ENCODE assay signal across 9 mouse cellular contexts in the genomic region with DNA sequence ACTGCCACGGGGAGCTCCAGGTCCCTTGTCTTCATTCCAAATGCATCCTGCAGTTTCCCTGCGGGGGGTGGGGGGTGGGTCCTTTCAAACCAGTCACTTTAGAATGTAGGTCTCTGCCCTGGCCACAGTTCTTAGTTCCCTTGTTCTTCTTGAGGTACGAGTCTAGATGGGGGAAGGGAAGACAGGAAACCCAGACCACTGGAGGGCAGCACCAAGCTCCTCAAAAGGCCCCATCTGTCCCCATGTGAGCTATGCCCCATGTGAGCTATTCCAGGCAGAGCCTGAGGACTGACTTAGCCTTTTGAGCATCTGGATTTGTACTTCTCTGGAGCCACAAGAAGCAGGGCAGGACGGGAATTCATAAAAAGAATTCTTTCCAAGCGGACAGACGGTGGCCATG. TPM values are rescaled to one million over a fixed set of nuclear protein-coding genes. Genes with fewer than 3 reads are reported as not detected.
DNase-seq lines count a peak whose midpoint lies in the region; ATAC-seq and TF ChIP-seq lines count a peak whose summit lies in the region.
"Had no signal": no experiment of that assay in that cellular context is flagged by ENCODE, and none has a peak within 500 bp of the region (broad histone marks: within the 10 kb centered on the region; RNA-seq: fewer than 3 reads in every experiment).

No protein-coding gene starts in this region.

- H3K4me1 ChIP-seq in embryonic facial prominence, embryonic 11.5 days (ENCODE audit: control insufficient read depth, insufficient read depth, low read length): no peaks in the 10 kb centered on the region
- peaks cover 24% of the 10 kb centered on the region for H3K4me1 ChIP-seq in embryonic facial prominence, embryonic 10.5 days

- H3K27me3 ChIP-seq in embryonic facial prominence, embryonic 11.5 days (ENCODE audit: control insufficient read depth, insufficient read depth, low read length): peaks cover 19% of the 10 kb centered on the region
- H3K27me3 ChIP-seq in embryonic facial prominence, embryonic 10.5 days (replicated peaks; ENCODE audit: low read depth, poor library complexity, severe bottlenecking): peaks cover 43% of the 10 kb centered on the region

- no peaks in the 10 kb centered on the region for H3K36me3 ChIP-seq in embryonic facial prominence, embryonic 11.5 days (replicated peaks; ENCODE audit: control insufficient read depth, insufficient read depth, low read depth, low read length)
- H3K36me3 ChIP-seq in embryonic facial prominence, embryonic 10.5 days (replicated peaks): no peaks in the 10 kb centered on the region
- H3K36me3 ChIP-seq: midbrain, embryonic 10.5 days had no signal

- peak; percentile 12 for DNase-seq in embryonic facial prominence, embryonic 11.5 days (ENCODE audit: low spot score)
- no peak for DNase-seq in embryonic facial prominence, embryonic 10.5 days (ENCODE audit: low spot score)
- DNase-seq in left cerebral cortex, adult 2 months (ENCODE audit: extremely low spot score in 1 of 2, low spot score in 2 of 2): no peak
- DNase-seq in left cerebral cortex, postnatal 25 days (ENCODE audit: low spot score in 2 of 2): no peak
- peak; percentile 38 for DNase-seq in A20 (ENCODE audit: low read depth, low spot score)
- no peak for DNase-seq in brain, embryonic 14.5 days (ENCODE audit: low read depth)

- H3K4me2 ChIP-seq in embryonic facial prominence, embryonic 11.5 days (ENCODE audit: low read depth, low read length): no peak overlapping the region

- H3K4me3 ChIP-seq in embryonic facial prominence, embryonic 11.5 days (ENCODE audit: low read depth, low read length): no peak overlapping the region
- H3K4me3 ChIP-seq in embryonic facial prominence, embryonic 10.5 days: no peak overlapping the region
- no peak overlapping the region for H3K4me3 ChIP-seq in left cerebral cortex, adult 2 months
- H3K4me3 ChIP-seq: midbrain, embryonic 10.5 days had no signal

- no peak for ATAC-seq in embryonic facial prominence, embryonic 11.5 days (replicated peaks; ENCODE audit: insufficient number of reproducible peaks, low FRiP score, low TSS enrichment, low read depth)
- ATAC-seq in granulocyte monocyte progenitor cell, adult 5-6 weeks (replicated peaks; ENCODE audit: poor library complexity, severe bottlenecking): no peak
- ATAC-seq in megakaryocyte-erythroid progenitor cell, adult 5-6 weeks (replicated peaks; ENCODE audit: low FRiP score, low TSS enrichment, poor library complexity, severe bottlenecking): no peak

- H3K27ac ChIP-seq in embryonic facial prominence, embryonic 11.5 days (replicated peaks; ENCODE audit: low read depth, low read length): no peak overlapping the region
- no peak overlapping the region for H3K27ac ChIP-seq in embryonic facial prominence, embryonic 10.5 days (replicated peaks)
- no peak overlapping the region for H3K27ac ChIP-seq in left cerebral cortex, adult 2 months
- H3K27ac ChIP-seq: midbrain, embryonic 10.5 days had no signal

- intact Hi-C loops in left cerebral cortex, adult 2 months (cut with DNase I): loop anchor here (10.0 kb wide), 1 partner anchor 402 kb away; no protein-coding TSS in a partner anchor
- intact Hi-C loops in left cerebral cortex, postnatal 25 days (cut with DNase I): loop anchor here (5.0 kb wide), 1 partner anchor 415 kb away; no protein-coding TSS in a partner anchor

- 19% methylated on average over 6 of the region's 6 CpGs for WGBS in embryonic facial prominence, embryonic 11.5 days
- 21% methylated on average over 6 of the region's 6 CpGs for WGBS in embryonic facial prominence, embryonic 10.5 days

- no peak overlapping the region for H3K9ac ChIP-seq in embryonic facial prominence, embryonic 11.5 days (replicated peaks; ENCODE audit: low read length)

- peak; percentile 35 for TF ChIP-seq CTCF in left cerebral cortex, adult 2 months (IDR thresholded peaks at IDR 0.05)
- TF ChIP-seq CTCF in brain, embryonic 14.5 days (IDR thresholded peaks at IDR 0.05; ENCODE audit: borderline replicate concordance, extremely low read depth, insufficient read depth, insufficient read length): peak; percentile 19; the same call in 1 of the 2 replicates

- no peaks in the 10 kb centered on the region for H3K9me3 ChIP-seq in embryonic facial prominence, embryonic 11.5 days (replicated peaks; ENCODE audit: control insufficient read depth, low read length)
- no peaks in the 10 kb centered on the region for H3K9me3 ChIP-seq in embryonic facial prominence, embryonic 10.5 days
- H3K9me3 ChIP-seq: midbrain, embryonic 10.5 days had no signal

- TF ChIP-seq POLR2A in brain, embryonic 14.5 days (IDR thresholded peaks at IDR 0.05; ENCODE audit: borderline replicate concordance, extremely low read depth, insufficient read depth, insufficient read length, poor library complexity, severe bottlenecking): no peak

RNA-seq across cellular contexts. Expression of gene Adra1d, which starts 19.6 kb away (rescaled TPM):
- polyA plus RNA-seq in embryonic facial prominence, embryonic 11.5 days (2014; fragmentation: Nextera tagmentation; extraction: Ambion mirVana): 0.14 TPM in 1 of 2 replicates, not detected in the other
- 0.08 TPM in 1 of 2 replicates, not detected in the other for polyA plus RNA-seq in embryonic facial prominence, embryonic 10.5 days (2016; fragmentation: Nextera tagmentation; extraction: Ambion mirVana)
- total RNA-seq in left cerebral cortex, adult 2 months (2021): 10 to 100 TPM; 64.3 to 65.7 TPM
- 10 to 100 TPM; 47.0 to 62.0 TPM for total RNA-seq in left cerebral cortex, postnatal 25 days (2021)
- polyA plus RNA-seq in brain, embryonic 14.5 days (2012; rRNA removed): 0.26 and 0.48 TPM in 2 replicates
- total RNA-seq in granulocyte monocyte progenitor cell, adult 5-6 weeks (2014; fragmentation: Nextera tagmentation): not detected in 2 replicates
- total RNA-seq in granulocyte monocyte progenitor cell, adult 5-6 weeks (2017): not detected in 2 replicates
- not detected in 2 replicates for total RNA-seq in megakaryocyte-erythroid progenitor cell, adult 5-6 weeks (2014; fragmentation: Nextera tagmentation)
- not detected in 2 replicates for total RNA-seq in megakaryocyte-erythroid progenitor cell, adult 5-6 weeks (2017)

RNA-seq across cellular contexts. Expression of gene Smox, which starts 51.2 kb away (rescaled TPM):
- polyA plus RNA-seq in embryonic facial prominence, embryonic 11.5 days (2014; fragmentation: Nextera tagmentation; extraction: Ambion mirVana): 33.6 and 38.7 TPM in 2 replicates
- polyA plus RNA-seq in embryonic facial prominence, embryonic 10.5 days (2016; fragmentation: Nextera tagmentation; extraction: Ambion mirVana): 36.0 and 42.0 TPM in 2 replicates
- total RNA-seq in left cerebral cortex, adult 2 months (2021): 10 to 100 TPM; 68.9 to 80.3 TPM
- 10 to 100 TPM; 67.7 to 73.5 TPM for total RNA-seq in left cerebral cortex, postnatal 25 days (2021)
- polyA plus RNA-seq in brain, embryonic 14.5 days (2012; rRNA removed): 58.3 and 69.6 TPM in 2 replicates
- 6.7 and 15.1 TPM in 2 replicates for total RNA-seq in granulocyte monocyte progenitor cell, adult 5-6 weeks (2014; fragmentation: Nextera tagmentation)
- total RNA-seq in granulocyte monocyte progenitor cell, adult 5-6 weeks (2017): 5.6 and 9.9 TPM in 2 replicates
- total RNA-seq in megakaryocyte-erythroid progenitor cell, adult 5-6 weeks (2014; fragmentation: Nextera tagmentation): 12.5 and 27.3 TPM in 2 replicates
- 8.7 and 18.9 TPM in 2 replicates for total RNA-seq in megakaryocyte-erythroid progenitor cell, adult 5-6 weeks (2017)

Comparison
In these comparisons a context has a peak if more than half of its experiments do, and no peak if none do; other contexts are left out.
1. DNase-seq: peak in embryonic facial prominence, embryonic 11.5 days (single experiment) and A20 (single experiment); none in embryonic facial prominence, embryonic 10.5 days (single experiment), left cerebral cortex, adult 2 months (0 of 2), left cerebral cortex, postnatal 25 days (0 of 2) and brain, embryonic 14.5 days (single experiment).
2. RNA of gene Adra1d, which starts 19.6 kb away (total RNA-seq): 64.3 to 65.7 TPM in left cerebral cortex, adult 2 months and 47.0 to 62.0 TPM in left cerebral cortex, postnatal 25 days; not detected in granulocyte monocyte progenitor cell, adult 5-6 weeks and not detected in megakaryocyte-erythroid progenitor cell, adult 5-6 weeks; every median in the first group is over 10 times any median in the second.